Mouse (Mus musculus) G1E (cell line): ENCODE results near the gene Zbtb24. TPM values are rescaled to one million over a fixed set of nuclear protein-coding genes. Genes with fewer than 3 reads are reported as not detected.

Source experiments
- ATAC-seq: 2 replicates; pipeline ENCODE4 v1.8.0; 2016; ENCODE audit warnings: mild to moderate bottlenecking; ENCODE audit not compliant: insufficient number of reproducible peaks, poor library complexity, low FRiP score, severe bottlenecking; ENCODE audit errors: extremely low read depth
- DNase-seq: peaks from one replicate; pipeline ENCODE4 v3.0.0; 2012; ENCODE audit warnings: low spot score
- H3K27me3 ChIP-seq: 2 replicates; pipeline ENCODE4 v1.6.1; 2012; ENCODE audit warnings: mild to moderate bottlenecking, low read length, inconsistent platforms; ENCODE audit not compliant: insufficient read depth
- H3K36me3 ChIP-seq: replicated peaks from 2 replicates; pipeline ENCODE3; 2012; ENCODE audit warnings: mild to moderate bottlenecking, inconsistent platforms
- H3K4me1 ChIP-seq: 2 replicates; pipeline ENCODE4 v1.6.1; 2012; ENCODE audit warnings: low read depth, low read length, inconsistent platforms, mixed read lengths; ENCODE audit not compliant: insufficient read depth
- H3K4me3 ChIP-seq: 2 replicates; pipeline ENCODE4 v1.5.1; 2012; ENCODE audit warnings: low read depth, mild to moderate bottlenecking, inconsistent platforms, low read length, moderate library complexity, mixed read lengths
- H3K9me3 ChIP-seq: replicated peaks from 2 replicates; pipeline ENCODE4 v1.6.1; 2012; ENCODE audit warnings: inconsistent platforms
- CTCF ChIP-seq: IDR thresholded peaks from 2 replicates; pipeline ENCODE4 v1.5.1; 2012; ENCODE audit warnings: low read depth, low read length, inconsistent platforms, mixed read lengths
- GATA1 ChIP-seq: IDR thresholded peaks from 2 replicates; pipeline ENCODE4 v1.6.1; 2012; ENCODE audit warnings: borderline replicate concordance, low read length, inconsistent platforms, mixed read lengths
- GATA2 ChIP-seq: IDR thresholded peaks from 2 replicates; pipeline ENCODE4 v1.6.1; 2012; ENCODE audit warnings: low read depth, low read length, inconsistent platforms, borderline replicate concordance
- POLR2AphosphoS5 ChIP-seq: IDR thresholded peaks from 2 replicates; pipeline ENCODE4 v1.6.1; 2012; ENCODE audit warnings: low read depth, low read length, inconsistent platforms; ENCODE audit not compliant: insufficient replicate concordance
- TAL1 ChIP-seq: conservative IDR thresholded peaks from 2 replicates; pipeline ENCODE4 v1.6.1; 2012; ENCODE audit warnings: low read depth, low read length, inconsistent platforms, mixed read lengths
- polyA plus RNA-seq: library from polyadenylated mRNA; stranded (reverse); fragments of >175 nt; gene quantifications from 2 replicates; pipeline ENCODE4 v1.2.3, GENCODE M21; 2012
- total RNA-seq, 2 experiments: library from RNA; stranded (forward) in 1 of 2; stranded (reverse) in 1 of 2; fragments of 200-1000 nt in 1 of 2; fragments of >200 nt in 1 of 2; fragmentation: Nextera tagmentation in 1 of 2; gene quantifications; 2 replicates each; pipeline ENCODE4 v1.2.3; 2014 to 2017

Gene Zbtb24
- total and polyA plus RNA-seq, 3 experiments = 13.7 to 34.0 (median 28.5) TPM

DNA sequence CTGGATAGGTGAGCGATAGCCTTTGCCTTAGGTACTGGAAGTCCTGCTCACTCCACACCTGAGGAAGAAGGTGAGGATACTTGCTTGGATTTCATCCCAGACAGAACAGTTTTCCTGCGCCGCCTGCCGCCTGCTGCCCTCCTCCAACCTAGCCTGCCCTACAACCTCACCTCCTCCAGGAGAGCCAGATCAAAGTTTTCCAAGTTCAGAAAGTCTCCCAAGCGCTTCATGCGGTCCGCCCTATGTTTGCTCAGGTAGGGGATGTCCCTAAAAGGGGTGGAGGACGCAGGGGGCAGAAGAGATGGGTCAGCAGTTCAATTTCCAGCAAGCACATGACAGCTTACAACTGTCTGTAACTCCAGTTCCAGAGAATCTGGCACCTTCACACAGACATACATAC lies 39.1 kb downstream of the Zbtb24 start:
- Histone ChIP-seq H3K4me1 (peaks cover 30% of the 10 kb centered on the region), H3K36me3 (peaks cover 48% of the 10 kb centered on the region), H3K27me3 (peaks cover 4% of the 10 kb centered on the region), H3K4me3 (peak overlapping the region; percentile 77; the same call in 1 of the 2 replicates), H3K9me3 (no peaks in the 10 kb centered on the region)
- no peak for DNase-seq
- ATAC-seq = no peak
- TF ChIP-seq GATA2 (no peak), POLR2AphosphoS5 (no peak), CTCF (no peak), GATA1 (no peak), TAL1 (no peak)

DNA sequence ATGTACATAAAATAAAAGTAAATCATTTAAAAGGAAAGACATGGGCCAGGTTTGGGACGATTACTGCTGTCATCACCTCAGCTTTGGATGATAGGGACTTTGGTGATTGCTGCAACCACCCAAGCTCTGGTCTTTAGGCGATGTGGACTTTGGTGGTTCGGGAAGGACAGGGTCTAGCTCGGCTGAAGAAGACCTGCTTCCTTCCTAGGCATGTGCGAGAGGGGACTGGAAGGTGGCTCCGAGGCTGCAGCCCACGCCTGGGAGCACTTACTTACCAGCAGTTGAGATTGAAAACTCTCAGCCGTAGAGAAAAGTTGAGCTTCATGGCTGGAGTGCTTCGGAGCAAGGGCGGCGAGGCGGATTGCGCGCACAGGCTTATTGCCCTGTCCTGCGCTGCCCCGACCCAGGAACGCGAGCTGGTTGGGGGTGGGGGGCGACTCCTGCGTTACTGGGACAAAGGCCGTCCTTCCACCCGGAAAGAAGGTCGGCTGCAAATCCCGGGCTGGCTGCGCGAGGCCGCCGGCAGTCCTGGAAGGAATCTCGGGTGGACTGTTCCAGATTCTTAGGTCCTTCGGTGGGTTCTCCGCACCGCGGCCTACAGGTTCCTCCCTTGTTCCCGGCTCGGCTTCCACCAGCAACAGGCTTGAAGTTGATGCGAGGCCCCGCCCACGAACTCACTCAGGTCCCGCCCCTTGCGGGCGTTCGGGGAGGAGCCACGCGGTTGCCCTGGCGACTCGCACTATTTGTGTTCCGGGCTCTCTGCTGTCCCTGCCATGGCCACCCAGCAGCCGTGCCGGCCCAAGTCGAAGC lies 39.7 kb downstream of the Zbtb24 start, which contains the start of the genes Smpd2 and Ppil6:
TSS of gene Smpd2 (minus strand) at position 662 of the 810 bp plus-strand sequence.
TSS of gene Ppil6 (plus strand) at position 732 of the 810 bp plus-strand sequence.
- H3K27me3 ChIP-seq = peaks cover 4% of the 10 kb centered on the region
- peak within 1 kb of the TSS; percentile 77 for H3K4me3 ChIP-seq
- peaks cover 41% of the 10 kb centered on the region for H3K36me3 ChIP-seq
- DNase-seq (peak; percentile 87), ATAC-seq (peak; percentile 88)
- no peaks in the 10 kb centered on the region for H3K9me3 ChIP-seq
- H3K4me1 ChIP-seq = peaks cover 30% of the 10 kb centered on the region
- no peak for TF ChIP-seq POLR2AphosphoS5
- TF ChIP-seq GATA2 = no peak
- no peak for TF ChIP-seq CTCF

DNA sequence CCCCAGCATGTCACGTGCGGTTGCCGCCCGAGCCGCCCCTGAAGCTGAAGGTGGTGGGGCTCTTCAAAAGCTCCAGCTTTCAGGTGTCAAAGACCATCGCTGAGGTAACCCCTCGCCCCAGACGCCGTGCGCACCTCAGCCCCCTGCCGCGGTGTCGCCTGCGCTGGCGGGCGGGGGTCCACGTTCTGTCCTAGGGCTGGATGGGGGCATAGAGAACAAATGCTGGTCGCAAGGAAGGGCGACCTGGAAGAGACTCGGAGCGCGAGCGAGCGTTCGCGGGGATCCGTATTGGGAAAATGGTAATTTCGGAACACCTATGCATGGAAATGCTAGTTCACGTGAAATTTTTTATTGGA lies 40.3 kb downstream of the Zbtb24 start:
- DNase-seq (no peak), ATAC-seq (no peak)
- Histone ChIP-seq H3K4me3 (peak overlapping the region; percentile 77), H3K9me3 (no peaks in the 10 kb centered on the region), H3K36me3 (peaks cover 36% of the 10 kb centered on the region), H3K4me1 (peaks cover 30% of the 10 kb centered on the region), H3K27me3 (peaks cover 7% of the 10 kb centered on the region)
- TF ChIP-seq GATA2 (no peak), TAL1 (no peak)

DNA sequence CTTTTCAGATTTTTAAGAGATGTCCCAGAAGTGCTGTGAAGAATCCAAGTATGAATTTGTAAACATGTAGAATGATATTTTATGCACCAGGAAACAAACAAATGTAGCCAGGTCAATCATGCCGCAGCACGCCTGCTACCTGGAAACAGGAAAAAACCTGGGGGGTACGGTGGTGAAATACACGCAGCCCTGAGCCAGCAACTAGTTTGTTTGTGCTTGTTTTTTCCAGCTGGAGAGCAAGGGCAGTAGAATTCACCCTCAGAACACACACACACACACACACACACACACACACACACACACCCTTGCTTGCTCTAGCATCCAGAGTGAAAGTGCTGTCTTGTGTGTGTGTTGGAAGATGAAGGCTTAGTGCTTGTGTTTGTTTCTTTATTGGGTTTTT lies 40.9 kb downstream of the Zbtb24 start:
- peaks cover 7% of the 10 kb centered on the region for H3K27me3 ChIP-seq
- no peak overlapping the region; the same call in 1 of the 2 replicates for H3K4me3 ChIP-seq
- no peaks in the 10 kb centered on the region for H3K9me3 ChIP-seq
- H3K36me3 ChIP-seq = peaks cover 29% of the 10 kb centered on the region
- TF ChIP-seq TAL1 (no peak), GATA2 (no peak), CTCF (no peak), POLR2AphosphoS5 (no peak), GATA1 (no peak)
- ATAC-seq (no peak), DNase-seq (no peak)
- peaks cover 30% of the 10 kb centered on the region for H3K4me1 ChIP-seq

GRCm38 (mm10) chr10:41500941-41501340 lies 50.8 kb downstream of the Zbtb24 start:
- H3K4me1 ChIP-seq = no peaks in the 10 kb centered on the region
- TF ChIP-seq GATA1 = no peak
- TF ChIP-seq CTCF = no peak
- TF ChIP-seq GATA2 = no peak
- no peak for TF ChIP-seq TAL1
- no peak for TF ChIP-seq POLR2AphosphoS5
- H3K9me3 ChIP-seq = no peaks in the 10 kb centered on the region
- DNase-seq (no peak), ATAC-seq (no peak)
- peaks cover 31% of the 10 kb centered on the region for H3K27me3 ChIP-seq
- no peaks in the 10 kb centered on the region for H3K36me3 ChIP-seq
- H3K4me3 ChIP-seq = no peak overlapping the region

DNA sequence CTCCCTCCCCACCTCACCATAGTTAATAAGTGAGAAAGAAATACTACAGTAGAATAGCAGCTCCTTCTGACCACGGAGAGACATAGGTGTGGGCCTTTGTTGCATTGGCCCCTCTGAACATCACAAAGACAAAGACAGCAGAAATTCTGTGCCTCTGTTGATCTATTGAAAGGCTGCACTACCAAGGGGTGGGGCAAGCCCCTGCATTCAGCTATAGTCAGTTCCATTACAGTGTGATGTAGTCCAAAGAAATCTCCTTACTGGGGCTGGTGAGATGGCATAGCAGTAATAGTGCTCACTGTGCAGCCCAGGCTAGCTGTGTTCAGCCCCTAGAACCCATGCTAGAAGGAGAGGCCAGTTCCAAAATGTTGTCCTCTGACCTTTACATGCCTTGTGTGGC lies 54.8 kb downstream of the Zbtb24 start:
- Histone ChIP-seq H3K9me3 (no peaks in the 10 kb centered on the region), H3K4me1 (no peaks in the 10 kb centered on the region), H3K4me3 (no peak overlapping the region), H3K36me3 (no peaks in the 10 kb centered on the region), H3K27me3 (peaks cover 26% of the 10 kb centered on the region)
- no peak for TF ChIP-seq TAL1
- TF ChIP-seq GATA1 = no peak
- TF ChIP-seq CTCF = no peak
- no peak for TF ChIP-seq GATA2
- no peak for TF ChIP-seq POLR2AphosphoS5
- ATAC-seq = no peak
- DNase-seq = no peak
